Mouse (Mus musculus) stomach, postnatal 0 days (tissue): ENCODE data around the gene Slit3.

Experiments
- CTCF ChIP-seq: IDR thresholded peaks from 2 replicates; pipeline ENCODE4 v1.5.1; 2016; ENCODE audit warnings: antibody characterized with exemption, low read depth, mild to moderate bottlenecking, moderate library complexity
- EP300 ChIP-seq: optimal IDR thresholded peaks from 2 replicates; pipeline ENCODE3; 2016; ENCODE audit warnings: antibody characterized with exemption

GRCm38 (mm10) chr11:35140092-35140491 lies 19.1 kb downstream of the Slit3 start:
- TF ChIP-seq EP300 = no peak
- TF ChIP-seq CTCF = no peak
